Mouse (Mus musculus) kidney, postnatal 0 days (tissue): ENCODE data around the gene Smtnl2. TPM values are rescaled to one million over a fixed set of nuclear protein-coding genes. Genes with fewer than 3 reads are reported as not detected.

ENCODE experiments used
- ATAC-seq: fragments of 200-750 bp; cut with Nextera tagmentation; replicated peaks from 2 replicates; pipeline ENCODE4 v1.8.0; 2017; ENCODE audit warnings: low read depth, moderate number of reproducible peaks, moderate TSS enrichment, moderate library complexity; ENCODE audit not compliant: low FRiP score
- DNase-seq: peaks from one replicate; pipeline ENCODE4 v3.0.0-alpha.2; 2016; ENCODE audit warnings: low spot score
- H3K27ac ChIP-seq: fragments of 300-500 bp; sonication (generic); 2 replicates; pipeline ENCODE4 v1.5.1; 2014; ENCODE audit warnings: mild to moderate bottlenecking
- H3K27me3 ChIP-seq: fragments of 300-500 bp; sonication (generic); 2 replicates; pipeline ENCODE4 v1.6.1; 2014; ENCODE audit warnings: low read length, mixed read lengths; ENCODE audit not compliant: insufficient read depth
- H3K36me3 ChIP-seq: fragments of 300-500 bp; sonication (generic); 2 replicates; pipeline ENCODE4 v1.6.1; 2014; ENCODE audit warnings: low read length, mixed read lengths; ENCODE audit not compliant: insufficient read depth
- H3K4me1 ChIP-seq: fragments of 300-500 bp; sonication (generic); replicated peaks from 2 replicates; pipeline ENCODE4 v1.6.1; 2014; ENCODE audit warnings: antibody characterized with exemption, low read length, mixed read lengths; ENCODE audit not compliant: insufficient read depth
- H3K4me2 ChIP-seq: fragments of 300-500 bp; sonication (generic); 2 replicates; pipeline ENCODE4 v1.6.1; 2014; ENCODE audit warnings: mild to moderate bottlenecking, low read length, moderate library complexity, mixed read lengths
- H3K4me3 ChIP-seq: fragments of 300-500 bp; sonication (generic); replicated peaks from 2 replicates; pipeline ENCODE4 v1.5.1; 2014; ENCODE audit warnings: low read depth, low read length
- H3K9ac ChIP-seq: fragments of 300-500 bp; sonication (generic); 2 replicates; pipeline ENCODE4 v1.6.1; 2014; ENCODE audit warnings: low read depth, low read length
- H3K9me3 ChIP-seq: fragments of 300-500 bp; sonication (generic); replicated peaks from 2 replicates; pipeline ENCODE4 v1.6.1; 2016; ENCODE audit warnings: low read length, inconsistent platforms, mixed read lengths
- CTCF ChIP-seq: IDR thresholded peaks from 2 replicates; pipeline ENCODE4 v1.5.1; 2016; ENCODE audit warnings: antibody characterized with exemption, low read depth, mild to moderate bottlenecking, moderate library complexity
- WGBS: fragments of 180-500 bp; shearing (Covaris S2); extraction: QIAGEN DNeasy Blood & Tissue Kit; methylation state at CpG from one replicate; pipeline ENCODE4 v1.1.7; 2014; 5-methylcytosine and 5-hydroxymethylcytosine counted together
- polyA plus RNA-seq: library from polyadenylated mRNA; unstranded; fragments of >200 nt; fragmentation: Nextera tagmentation; extraction: Ambion mirVana; gene quantifications from 2 replicates; pipeline ENCODE4 v1.2.1, GENCODE M21; 2015

Smtnl2 gene
- polyA plus RNA-seq, 1 experiment from 2014 or later = 112 TPM

DNA sequence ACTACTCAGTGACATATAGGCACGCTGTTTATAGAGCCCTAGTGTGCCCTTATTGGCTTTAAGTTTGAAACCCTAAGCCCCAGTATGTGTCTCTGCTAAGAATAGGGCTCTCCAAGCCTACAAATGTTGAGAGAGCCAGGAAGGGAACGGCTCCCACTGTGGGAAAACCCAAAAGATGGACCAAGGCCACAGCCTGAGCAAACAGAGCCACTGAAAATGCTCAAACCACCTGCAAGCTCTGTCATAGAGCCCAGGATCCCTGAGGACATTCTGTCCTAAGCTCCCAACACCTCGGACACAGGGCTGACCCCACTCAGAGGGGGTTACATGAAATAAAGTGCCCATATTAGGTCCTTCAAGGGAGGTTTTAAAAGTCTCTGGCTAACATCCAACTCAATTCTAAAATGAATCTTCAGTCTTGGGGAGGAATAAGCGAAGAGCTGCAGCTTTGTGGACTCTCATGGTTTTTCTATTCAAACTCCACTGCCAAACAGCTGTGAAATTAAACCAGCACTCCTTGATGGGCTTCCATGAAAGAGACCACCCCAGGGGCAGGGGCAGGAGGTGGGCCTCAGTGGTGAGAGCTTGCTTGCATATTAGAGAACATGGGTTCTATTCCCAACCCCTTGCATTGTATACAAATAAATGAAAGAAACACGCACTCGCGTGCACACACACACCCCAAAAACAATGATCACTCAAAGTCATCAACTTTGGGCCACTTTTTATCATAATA, 21.9 kb downstream of the Smtnl2 start:
- DNase-seq (no peak), ATAC-seq (no peak)
- no peaks in the 10 kb centered on the region for H3K27me3 ChIP-seq
- H3K27ac ChIP-seq = no peak overlapping the region
- H3K4me3 ChIP-seq = no peak overlapping the region
- WGBS = 81% methylated on average over 7 of the region's 7 CpGs
- H3K9ac ChIP-seq = no peak overlapping the region
- H3K4me2 ChIP-seq = no peak overlapping the region
- H3K9me3 ChIP-seq = no peaks in the 10 kb centered on the region
- H3K4me1 ChIP-seq = no peaks in the 10 kb centered on the region
- no peak for TF ChIP-seq CTCF
- H3K36me3 ChIP-seq = 0 out of 2 replicates have a peak, but pooled peaks cover 4% of the 10 kb centered on the region

DNA sequence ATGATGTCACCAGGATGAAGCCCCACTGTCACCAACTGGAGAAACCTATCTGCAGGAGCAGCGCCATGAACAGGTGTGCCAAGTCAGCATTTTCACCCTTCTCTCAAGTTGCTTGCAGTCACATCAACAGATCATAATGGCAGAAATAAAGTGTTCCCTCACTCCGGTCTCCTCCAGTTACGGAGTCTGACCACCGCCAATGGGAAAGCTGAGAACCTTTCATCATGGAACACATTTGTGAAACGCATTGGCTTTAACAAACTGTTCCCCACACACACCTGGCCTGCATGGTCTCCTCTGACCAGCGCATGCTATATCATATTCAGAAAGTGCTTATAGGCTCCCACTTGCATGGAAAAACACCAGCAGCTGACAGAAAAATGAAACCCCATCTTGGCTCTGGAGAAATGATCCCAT, 23.4 kb downstream of the Smtnl2 start:
- WGBS = 95% methylated on average over 6 of the region's 6 CpGs
- DNase-seq (no peak), ATAC-seq (no peak)
- no peak overlapping the region for H3K4me2 ChIP-seq
- no peaks in the 10 kb centered on the region for H3K9me3 ChIP-seq
- no peaks in the 10 kb centered on the region for H3K4me1 ChIP-seq
- no peak overlapping the region for H3K27ac ChIP-seq
- H3K4me3 ChIP-seq = no peak overlapping the region
- no peak overlapping the region for H3K9ac ChIP-seq
- no peak for TF ChIP-seq CTCF
- no peaks in the 10 kb centered on the region for H3K27me3 ChIP-seq
- H3K36me3 ChIP-seq = 0 out of 2 replicates have a peak, but pooled peaks cover 4% of the 10 kb centered on the region

DNA sequence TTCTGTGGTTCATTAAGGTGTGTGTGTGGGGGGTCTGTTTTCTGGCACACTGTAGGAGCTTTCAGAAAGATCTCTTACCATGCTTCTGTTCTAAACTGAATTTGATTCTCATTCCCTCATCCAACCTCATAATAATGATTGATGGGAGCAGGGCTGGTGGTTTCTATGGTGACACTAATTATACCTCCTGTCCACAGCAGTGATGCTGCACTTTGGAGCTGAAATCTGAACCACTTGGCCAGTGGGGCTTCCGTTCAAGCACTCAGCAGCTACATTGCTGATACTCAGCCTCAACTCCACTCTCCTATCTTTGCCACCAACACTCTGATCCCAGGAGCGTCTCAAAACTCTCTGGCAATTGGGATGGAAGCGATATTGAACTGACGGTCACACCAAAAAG, 32.2 kb downstream of the Smtnl2 start:
- WGBS = 56% methylated on average over 4 of the region's 4 CpGs
- DNase-seq (no peak), ATAC-seq (no peak)
- no peak overlapping the region for H3K4me2 ChIP-seq
- no peak for TF ChIP-seq CTCF
- H3K9ac ChIP-seq = no peak overlapping the region
- no peak overlapping the region for H3K27ac ChIP-seq
- no peaks in the 10 kb centered on the region for H3K27me3 ChIP-seq
- no peaks in the 10 kb centered on the region for H3K9me3 ChIP-seq
- no peak overlapping the region for H3K4me3 ChIP-seq
- no peaks in the 10 kb centered on the region for H3K4me1 ChIP-seq
- H3K36me3 ChIP-seq = no peaks in the 10 kb centered on the region

DNA sequence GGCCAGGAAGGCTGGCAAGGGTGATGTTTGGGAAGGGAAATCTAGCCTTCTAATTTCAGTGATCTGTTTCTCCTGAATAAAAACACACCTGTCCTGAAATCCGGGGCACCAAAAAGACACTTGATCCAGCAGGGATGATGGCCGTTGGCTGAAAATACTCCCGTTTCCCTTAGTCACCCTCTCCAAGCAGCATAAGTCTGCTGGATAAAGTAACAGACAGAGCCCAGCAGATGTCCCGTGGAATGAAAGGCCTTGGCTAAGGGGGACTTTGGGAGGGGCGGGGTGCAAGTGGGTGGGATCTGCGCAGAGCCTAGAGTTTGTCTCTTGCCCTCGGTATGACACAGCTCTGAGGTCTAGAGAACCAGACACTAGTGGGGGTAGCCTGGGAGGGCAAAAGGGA, 33.3 kb downstream of the Smtnl2 start:
- Histone ChIP-seq H3K27me3 (no peaks in the 10 kb centered on the region), H3K36me3 (no peaks in the 10 kb centered on the region), H3K4me1 (no peaks in the 10 kb centered on the region), H3K4me2 (no peak overlapping the region), H3K4me3 (no peak overlapping the region), H3K9me3 (no peaks in the 10 kb centered on the region), H3K27ac (no peak overlapping the region), H3K9ac (no peak overlapping the region)
- 39% methylated on average over 7 of the region's 7 CpGs for WGBS
- no peak for DNase-seq
- no peak; the same call in 1 of the 2 replicates for ATAC-seq
- no peak for TF ChIP-seq CTCF

DNA sequence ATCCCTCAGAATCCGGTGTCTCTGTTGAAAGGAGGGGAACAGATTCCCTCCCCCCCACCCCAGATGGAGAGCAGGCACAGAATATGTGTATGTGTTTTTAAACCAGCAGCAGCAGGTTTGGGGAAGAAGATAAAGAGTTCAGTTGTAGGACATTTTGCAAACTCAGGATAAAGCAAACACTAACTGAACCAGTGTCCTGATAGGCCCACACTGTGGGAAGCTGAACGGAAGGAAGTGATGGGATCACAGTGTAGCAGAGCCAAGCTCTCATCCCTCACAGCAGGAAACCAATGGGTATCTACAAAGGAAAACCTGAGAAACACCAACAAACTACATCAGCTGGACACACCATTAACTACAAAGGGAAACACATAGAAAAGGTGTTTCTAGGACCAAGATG, 35.0 kb downstream of the Smtnl2 start:
- DNase-seq = no peak
- Histone ChIP-seq H3K9ac (no peak overlapping the region), H3K36me3 (no peaks in the 10 kb centered on the region), H3K27me3 (no peaks in the 10 kb centered on the region), H3K4me1 (no peaks in the 10 kb centered on the region), H3K27ac (no peak overlapping the region), H3K9me3 (no peaks in the 10 kb centered on the region), H3K4me3 (no peak overlapping the region), H3K4me2 (no peak overlapping the region)
- 89% methylated on average over 2 of the region's 2 CpGs for WGBS
- no peak for TF ChIP-seq CTCF
- ATAC-seq = no peak

DNA sequence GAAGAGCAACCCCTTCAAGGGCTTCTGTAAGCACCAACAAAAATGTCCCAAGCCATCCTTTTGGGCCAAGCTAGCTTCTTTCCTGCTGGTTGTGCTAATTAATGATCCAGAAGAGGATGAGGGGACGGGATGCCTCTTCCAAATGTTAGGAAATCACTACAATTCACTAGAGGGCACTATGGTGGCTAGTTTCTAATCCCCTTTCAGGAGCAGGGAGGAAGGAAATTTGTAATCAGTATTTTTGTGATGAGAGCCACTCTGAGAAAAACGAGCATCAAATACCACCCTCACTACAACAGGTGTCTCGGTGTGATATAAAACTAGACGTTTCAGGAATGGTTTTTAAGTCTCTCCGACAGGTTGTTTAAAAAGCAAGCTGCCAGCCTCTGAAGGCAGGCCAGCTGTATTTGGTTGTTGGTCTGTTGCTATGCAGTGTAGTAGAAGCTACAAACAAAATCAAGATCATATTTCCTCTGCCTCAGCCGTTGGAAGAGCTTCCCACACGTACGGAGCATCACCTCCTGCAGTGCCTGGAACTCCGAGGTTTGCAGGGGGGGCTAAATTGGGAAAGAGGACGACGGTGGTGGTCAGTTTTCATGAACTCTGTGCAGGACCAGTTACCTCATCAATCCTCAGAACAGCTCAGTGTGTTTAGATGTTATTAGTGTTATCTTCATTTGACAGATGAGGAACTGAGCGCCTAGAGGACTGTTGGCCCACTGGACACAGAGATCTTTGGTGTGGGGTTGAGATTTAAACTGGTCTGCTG, 41.4 kb downstream of the Smtnl2 start:
- Histone ChIP-seq H3K9me3 (no peaks in the 10 kb centered on the region), H3K4me1 (no peaks in the 10 kb centered on the region), H3K9ac (no peak overlapping the region), H3K27me3 (no peaks in the 10 kb centered on the region), H3K27ac (no peak overlapping the region), H3K4me3 (no peak overlapping the region), H3K36me3 (no peaks in the 10 kb centered on the region), H3K4me2 (no peak overlapping the region)
- WGBS = 17% methylated on average over 12 of the region's 12 CpGs
- DNase-seq (peak; percentile 63), ATAC-seq (no peak)
- peak; percentile 61 for TF ChIP-seq CTCF
